27 mouse cellular contexts compared by ENCODE assay signal in genomic region chr13:15495820-15496219, GRCm38 (mm10). TPM values are rescaled to one million over a fixed set of nuclear protein-coding genes. Genes with fewer than 3 reads are reported as not detected.
DNase-seq lines count a peak whose midpoint lies in the region; ATAC-seq lines count a peak whose summit lies in the region.
"Had no signal": no experiment of that assay in that cellular context is flagged by ENCODE, and none has a peak within 500 bp of the region (broad histone marks: within the 10 kb centered on the region; RNA-seq: fewer than 3 reads in every experiment).

No protein-coding gene starts in this region.

- 0 out of 2 replicates have a peak, but pooled peaks have one; percentile 44 for ATAC-seq in limb, embryonic 11.5 days (ENCODE audit: insufficient number of reproducible peaks, low FRiP score, low TSS enrichment, low read depth)
- peak; percentile 59; the same call in 1 of the 2 replicates for ATAC-seq in limb, embryonic 13.5 days (ENCODE audit: low FRiP score, low read depth)
- ATAC-seq: activated CD4-positive, CD25-positive, alpha-beta regulatory T cell, adult 4 months; CD4-positive, CD25-positive, alpha-beta regulatory T cell, adult 4 months; forebrain, embryonic 14.5 days; forebrain, embryonic 16.5 days; Patski had no signal

- 36% methylated on average over 4 of the region's 4 CpGs for WGBS in limb, embryonic 11.5 days
- WGBS in limb, embryonic 10.5 days = 67% methylated on average over 4 of the region's 4 CpGs
- WGBS in limb, embryonic 13.5 days = 21% methylated on average over 4 of the region's 4 CpGs

- no peaks in the 10 kb centered on the region for H3K27me3 ChIP-seq in limb, embryonic 11.5 days (ENCODE audit: control insufficient read depth, insufficient read depth, low read length)
- no peaks in the 10 kb centered on the region for H3K27me3 ChIP-seq in limb, embryonic 10.5 days (ENCODE audit: low read depth, poor library complexity, severe bottlenecking)
- no peaks in the 10 kb centered on the region for H3K27me3 ChIP-seq in limb, embryonic 13.5 days
- H3K27me3 ChIP-seq: CH12.LX; embryonic facial prominence, embryonic 13.5 days; embryonic facial prominence, embryonic 15.5 days; forebrain, embryonic 12.5 days; Patski had no signal

- H3K9ac ChIP-seq in limb, embryonic 11.5 days (ENCODE audit: low read length) = no peak overlapping the region
- no peak overlapping the region for H3K9ac ChIP-seq in limb, embryonic 13.5 days
- H3K9ac ChIP-seq: embryonic facial prominence, embryonic 13.5 days; embryonic facial prominence, embryonic 15.5 days; forebrain, embryonic 12.5 days had no signal

- H3K4me1 ChIP-seq in limb, embryonic 11.5 days (ENCODE audit: control insufficient read depth, insufficient read depth, low read length) = peaks cover 13% of the 10 kb centered on the region
- peaks cover 20% of the 10 kb centered on the region for H3K4me1 ChIP-seq in limb, embryonic 10.5 days
- H3K4me1 ChIP-seq in limb, embryonic 13.5 days = peaks cover 53% of the 10 kb centered on the region
- H3K4me1 ChIP-seq: embryonic facial prominence, embryonic 15.5 days had no signal

- H3K4me3 ChIP-seq in limb, embryonic 11.5 days (ENCODE audit: low read depth, low read length) = no peak overlapping the region
- no peak overlapping the region for H3K4me3 ChIP-seq in limb, embryonic 10.5 days
- H3K4me3 ChIP-seq in limb, embryonic 13.5 days = no peak overlapping the region
- H3K4me3 ChIP-seq: embryonic facial prominence, embryonic 13.5 days; embryonic facial prominence, embryonic 15.5 days; erythroblast, embryonic 14.5 days; forebrain, embryonic 10.5 days; forebrain, embryonic 12.5 days had no signal

- no peak for DNase-seq in limb, embryonic 11.5 days (ENCODE audit: low spot score)
- DNase-seq in limb, embryonic 10.5 days (ENCODE audit: low spot score) = no peak
- DNase-seq in forelimb bud, embryonic 11.5 days (ENCODE audit: low read depth, low spot score) = peak; percentile 30
- no peak for DNase-seq in layer of hippocampus, postnatal 36 days
- DNase-seq: adrenal gland, adult 8-10 months; adrenal gland, postnatal 14 days; adrenal gland, postnatal 36 days; B cell, adult 2 months; cerebellum, adult 18-20 months; cerebellum, adult 8-10 months; cerebellum, adult 9-11 months; cerebellum, postnatal 14 days; cerebellum, postnatal 36 days; embryo, embryonic 11 days had no signal

- no peaks in the 10 kb centered on the region for H3K36me3 ChIP-seq in limb, embryonic 11.5 days (ENCODE audit: control insufficient read depth, insufficient read depth, low read length)
- peaks cover 48% of the 10 kb centered on the region for H3K36me3 ChIP-seq in limb, embryonic 10.5 days
- peaks cover 17% of the 10 kb centered on the region for H3K36me3 ChIP-seq in limb, embryonic 13.5 days
- H3K36me3 ChIP-seq: embryonic facial prominence, embryonic 13.5 days; embryonic facial prominence, embryonic 15.5 days; G1E had no signal

- no peak overlapping the region for H3K4me2 ChIP-seq in limb, embryonic 11.5 days (ENCODE audit: low read depth, severe bottlenecking)
- H3K4me2 ChIP-seq in limb, embryonic 13.5 days (replicated peaks) = no peak overlapping the region
- H3K4me2 ChIP-seq: embryonic facial prominence, embryonic 13.5 days; embryonic facial prominence, embryonic 15.5 days; forebrain, embryonic 12.5 days had no signal

- H3K9me3 ChIP-seq in limb, embryonic 11.5 days (ENCODE audit: control insufficient read depth, low read length) = no peaks in the 10 kb centered on the region
- no peaks in the 10 kb centered on the region for H3K9me3 ChIP-seq in limb, embryonic 10.5 days (replicated peaks)
- H3K9me3 ChIP-seq in limb, embryonic 13.5 days = no peaks in the 10 kb centered on the region
- H3K9me3 ChIP-seq: embryonic facial prominence, embryonic 13.5 days; embryonic facial prominence, embryonic 15.5 days; forebrain, embryonic 10.5 days; forebrain, embryonic 12.5 days; G1E had no signal

- no peak overlapping the region for H3K27ac ChIP-seq in limb, embryonic 11.5 days (replicated peaks; ENCODE audit: low read depth, low read length)
- no peak overlapping the region for H3K27ac ChIP-seq in limb, embryonic 10.5 days
- H3K27ac ChIP-seq in limb, embryonic 13.5 days = no peak overlapping the region
- H3K27ac ChIP-seq: embryonic facial prominence, embryonic 13.5 days; embryonic facial prominence, embryonic 15.5 days; forebrain, embryonic 10.5 days; forebrain, embryonic 12.5 days had no signal

RNA-seq across cellular contexts. Expression of gene Gli3, which starts 32.8 kb away (rescaled TPM):
- polyA plus RNA-seq in limb, embryonic 11.5 days (2014; fragmentation: Nextera tagmentation; extraction: Ambion mirVana) = 41.5 and 42.4 TPM in 2 replicates
- 57.9 and 65.0 TPM in 2 replicates for polyA plus RNA-seq in limb, embryonic 10.5 days (2016; fragmentation: Nextera tagmentation; extraction: Ambion mirVana)
- polyA plus RNA-seq in limb, embryonic 13.5 days (2015; fragmentation: Nextera tagmentation; extraction: Ambion mirVana) = 51.8 and 54.3 TPM in 2 replicates
- 10 to 100 TPM in 1 of 2 experiments, 1 to 10 TPM in 1; 9.6 to 10.7 TPM for total RNA-seq in layer of hippocampus, postnatal 36 days (2021)
- total RNA-seq: CH12.LX had no signal
- polyA plus RNA-seq: activated CD4-positive, CD25-positive, alpha-beta regulatory T cell, adult 4 months; CD4-positive, CD25-positive, alpha-beta regulatory T cell, adult 4 months; erythroblast, embryonic 14.5 days; G1E had no signal
